Mouse (Mus musculus): ENCODE measurements around the gene Clec10a.
"Not testable (repeated sequence)": the region's sequence is repeated elsewhere in the genome, so short reads cannot be mapped to it uniquely, and the experiment has no call there.

Gene Clec10a

GRCm38 (mm10) chr11:70155897-70156296 lies at the start of gene Clec10a:
Gene Clec10a (plus strand): TSS chr11:70156197.
- not testable (repeated sequence) for DNase-seq

GRCm38 (mm10) chr11:70107085-70107484 lies 48.9 kb upstream of the Clec10a start:
- DNase-seq = no peak

- DNase-seq = peak; percentile 51 to 59
These were observed 45.9 kb upstream of the Clec10a start for GRCm38 (mm10) chr11:70110146-70110545.

GRCm38 (mm10) chr11:70114562-70114961 lies 41.4 kb upstream of the Clec10a start:
- no peak for DNase-seq

GRCm38 (mm10) chr11:70115901-70116300 lies 40.1 kb upstream of the Clec10a start:
- DNase-seq = no peak

- DNase-seq = peak; percentile 61 to 66
These were observed 26.0 kb upstream of the Clec10a start, which contains the start of gene Mgl2 for GRCm38 (mm10) chr11:70129926-70130379. Gene Mgl2 (plus strand): TSS chr11:70130329.

GRCm38 (mm10) chr11:70135001-70135400 lies 21.0 kb upstream of the Clec10a start:
- not testable (repeated sequence) for DNase-seq

- DNase-seq = peak; percentile 38 to 48
These were observed 20.1 kb upstream of the Clec10a start for GRCm38 (mm10) chr11:70135925-70136324.

- no peak for DNase-seq
These were observed 16.8 kb upstream of the Clec10a start for GRCm38 (mm10) chr11:70139171-70139570.

- peak; percentile 43 to 51 for DNase-seq
These were observed 4.9 kb upstream of the Clec10a start for GRCm38 (mm10) chr11:70151072-70151471.

- no peak for DNase-seq
These were observed 6.3 kb downstream of the Clec10a start for GRCm38 (mm10) chr11:70162336-70162735.

- peak in 1 of 2 experiments; percentile 46 for DNase-seq
These were observed 10.2 kb downstream of the Clec10a start for GRCm38 (mm10) chr11:70165972-70166921.

- DNase-seq = no peak
These were observed 12.1 kb downstream of the Clec10a start for GRCm38 (mm10) chr11:70168136-70168535.

GRCm38 (mm10) chr11:70169471-70169870 lies 13.5 kb downstream of the Clec10a start:
- peak; percentile 55 to 66 for DNase-seq

GRCm38 (mm10) chr11:70170291-70170690 lies 14.3 kb downstream of the Clec10a start:
- DNase-seq = peak; percentile 90 to 93

- peak; percentile 41 to 53 for DNase-seq
These were observed 15.2 kb downstream of the Clec10a start for GRCm38 (mm10) chr11:70171181-70171580.

- peak; percentile 47 to 61 for DNase-seq
These were observed 15.8 kb downstream of the Clec10a start for GRCm38 (mm10) chr11:70171847-70172246.

GRCm38 (mm10) chr11:70172298-70172697 lies 16.3 kb downstream of the Clec10a start:
- DNase-seq = peak; percentile 49 to 57

GRCm38 (mm10) chr11:70174491-70174890 lies 18.5 kb downstream of the Clec10a start:
- no peak for DNase-seq

- DNase-seq = peak; percentile 52 to 71
These were observed 21.6 kb downstream of the Clec10a start for GRCm38 (mm10) chr11:70177647-70178046.

GRCm38 (mm10) chr11:70178311-70178710 lies 22.3 kb downstream of the Clec10a start:
- peak; percentile 67 to 78 for DNase-seq

- peak in 1 of 2 experiments; percentile 14 for DNase-seq
These were observed 22.8 kb downstream of the Clec10a start for GRCm38 (mm10) chr11:70178756-70179155.

GRCm38 (mm10) chr11:70179401-70179800 lies 23.4 kb downstream of the Clec10a start:
- DNase-seq = peak; percentile 69 to 72

- DNase-seq = no peak
These were observed 24.5 kb downstream of the Clec10a start for GRCm38 (mm10) chr11:70180496-70180895.

Data from cerebellum, postnatal 10 days (tissue).